ENCODE assay signal across 14 mouse cellular contexts in genomic region chr14:24945716-24946115, GRCm38 (mm10).
DNase-seq lines count a peak whose midpoint lies in the region; ATAC-seq and TF ChIP-seq lines count a peak whose summit lies in the region.
"Had no signal": no experiment of that assay in that cellular context is flagged by ENCODE, and none has a peak within 500 bp of the region (broad histone marks: within the 10 kb centered on the region; RNA-seq: fewer than 3 reads in every experiment).

No protein-coding gene starts in this region.

- no peak overlapping the region for H3K9ac ChIP-seq in embryonic facial prominence, embryonic 11.5 days (replicated peaks; ENCODE audit: low read length)
- H3K9ac ChIP-seq: liver, embryonic 15.5 days; midbrain, embryonic 12.5 days had no signal

- peak; percentile 31 for DNase-seq in embryonic facial prominence, embryonic 11.5 days (ENCODE audit: low spot score)
- DNase-seq in embryonic facial prominence, embryonic 10.5 days (ENCODE audit: low spot score): no peak
- no peak for DNase-seq in left cerebral cortex, adult 2 months (ENCODE audit: extremely low spot score in 1 of 2, low spot score in 2 of 2)
- no peak for DNase-seq in left cerebral cortex, adult 8-10 months (ENCODE audit: low spot score in 2 of 2)
- DNase-seq in A20 (ENCODE audit: low read depth, low spot score) (peak; percentile 41), ZHBTc4 (ENCODE audit: low read depth, low spot score) (peak; percentile 82)
- DNase-seq in spleen, postnatal 10 days (ENCODE audit: low spot score in 2 of 2): no peak
- no peak for DNase-seq in layer of hippocampus, adult 9-11 months
- DNase-seq: adrenal gland, postnatal 10 days; cerebellum, adult 9-11 months; gastrocnemius, postnatal 25 days had no signal

- TF ChIP-seq CTCF in left cerebral cortex, adult 2 months (IDR thresholded peaks at IDR 0.05): peak; percentile 21

- no peak for ATAC-seq in embryonic facial prominence, embryonic 11.5 days (replicated peaks; ENCODE audit: insufficient number of reproducible peaks, low FRiP score, low TSS enrichment, low read depth)

- H3K36me3 ChIP-seq in embryonic facial prominence, embryonic 11.5 days (replicated peaks; ENCODE audit: control insufficient read depth, insufficient read depth, low read depth, low read length): no peaks in the 10 kb centered on the region
- H3K36me3 ChIP-seq in embryonic facial prominence, embryonic 10.5 days (replicated peaks): no peaks in the 10 kb centered on the region
- H3K36me3 ChIP-seq: liver, embryonic 15.5 days; midbrain, embryonic 12.5 days had no signal

- no peak overlapping the region for H3K4me3 ChIP-seq in embryonic facial prominence, embryonic 11.5 days (ENCODE audit: low read depth, low read length)
- no peak overlapping the region for H3K4me3 ChIP-seq in embryonic facial prominence, embryonic 10.5 days
- no peak overlapping the region for H3K4me3 ChIP-seq in left cerebral cortex, adult 2 months
- H3K4me3 ChIP-seq: erythroblast, embryonic 14.5 days; liver, embryonic 15.5 days; midbrain, embryonic 12.5 days had no signal

- intact Hi-C loops in left cerebral cortex, adult 2 months (cut with DNase I): no loop called here

- H3K9me3 ChIP-seq in embryonic facial prominence, embryonic 11.5 days (replicated peaks; ENCODE audit: control insufficient read depth, low read length): no peaks in the 10 kb centered on the region
- H3K9me3 ChIP-seq in embryonic facial prominence, embryonic 10.5 days: no peaks in the 10 kb centered on the region
- H3K9me3 ChIP-seq: liver, embryonic 15.5 days had no signal

- no peaks in the 10 kb centered on the region for H3K4me1 ChIP-seq in embryonic facial prominence, embryonic 11.5 days (ENCODE audit: control insufficient read depth, insufficient read depth, low read length)
- H3K4me1 ChIP-seq in embryonic facial prominence, embryonic 10.5 days: peaks cover 4% of the 10 kb centered on the region; the same call in 1 of the 2 replicates
- H3K4me1 ChIP-seq: liver, embryonic 15.5 days; midbrain, embryonic 12.5 days had no signal

- WGBS in embryonic facial prominence, embryonic 11.5 days: 24% methylated on average over 2 of the region's 2 CpGs
- WGBS in embryonic facial prominence, embryonic 10.5 days: 39% methylated on average over 2 of the region's 2 CpGs

- H3K27ac ChIP-seq in embryonic facial prominence, embryonic 11.5 days (replicated peaks; ENCODE audit: low read depth, low read length): no peak overlapping the region
- H3K27ac ChIP-seq in embryonic facial prominence, embryonic 10.5 days (replicated peaks): no peak overlapping the region
- no peak overlapping the region for H3K27ac ChIP-seq in left cerebral cortex, adult 2 months
- H3K27ac ChIP-seq: liver, embryonic 15.5 days; midbrain, embryonic 12.5 days had no signal

- H3K4me2 ChIP-seq in embryonic facial prominence, embryonic 11.5 days (ENCODE audit: low read depth, low read length): no peak overlapping the region
- H3K4me2 ChIP-seq: liver, embryonic 15.5 days; midbrain, embryonic 12.5 days had no signal

- H3K27me3 ChIP-seq in embryonic facial prominence, embryonic 11.5 days (ENCODE audit: control insufficient read depth, insufficient read depth, low read length): no peaks in the 10 kb centered on the region
- no peaks in the 10 kb centered on the region for H3K27me3 ChIP-seq in embryonic facial prominence, embryonic 10.5 days (replicated peaks; ENCODE audit: low read depth, poor library complexity, severe bottlenecking)
- H3K27me3 ChIP-seq: liver, embryonic 15.5 days had no signal

Comparison
In these comparisons a context has a peak if more than half of its experiments do, and no peak if none do; other contexts are left out.
1. DNase-seq: peak in embryonic facial prominence, embryonic 11.5 days (single experiment), A20 (single experiment) and ZHBTc4 (single experiment); none in embryonic facial prominence, embryonic 10.5 days (single experiment), left cerebral cortex, adult 2 months (0 of 2), left cerebral cortex, adult 8-10 months (0 of 2), spleen, postnatal 10 days (0 of 2) and layer of hippocampus, adult 9-11 months (single experiment).